Mouse (Mus musculus): Measurements from ENCODE around the gene Calm3. TPM values are rescaled to one million over a fixed set of nuclear protein-coding genes. Genes with fewer than 3 reads are reported as not detected.

Calm3 gene
- polyA plus RNA-seq, 1 experiment from 2014 or later: 296 TPM

GRCm38 (mm10) chr7:16876006-16876405 lies 47.9 kb downstream of the Calm3 start:
- peak overlapping the region; percentile 87 for H3K9ac ChIP-seq
- H3K4me1 ChIP-seq: peaks cover 36% of the 10 kb centered on the region
- no peak overlapping the region for H3K27ac ChIP-seq
- no peak for ATAC-seq
- H3K4me2 ChIP-seq: peak overlapping the region; percentile 92
- H3K36me3 ChIP-seq (ENCODE audit: poor library complexity, severe bottlenecking): peaks cover 12% of the 10 kb centered on the region
- no peaks in the 10 kb centered on the region for H3K27me3 ChIP-seq
- H3K9me3 ChIP-seq (replicated peaks): no peaks in the 10 kb centered on the region
- peak overlapping the region; percentile 73 for H3K4me3 ChIP-seq
- WGBS: 9% methylated on average over 11 of the region's 11 CpGs

GRCm38 (mm10) chr7:16875326-16875725 lies 48.6 kb downstream of the Calm3 start:
- Histone ChIP-seq H3K4me2 (peak overlapping the region; percentile 92), H3K9me3 (replicated peaks) (no peaks in the 10 kb centered on the region), H3K9ac (peak overlapping the region; percentile 87), H3K36me3 (ENCODE audit: poor library complexity, severe bottlenecking) (peaks cover 12% of the 10 kb centered on the region), H3K27me3 (no peaks in the 10 kb centered on the region), H3K4me1 (peaks cover 30% of the 10 kb centered on the region), H3K27ac (peak overlapping the region; percentile 75), H3K4me3 (peak overlapping the region; percentile 73)
- peak; percentile 54; the same call in 1 of the 2 replicates for ATAC-seq
- WGBS: under 1% methylated on average over 39 of the region's 42 CpGs

GRCm38 (mm10) chr7:16875310-16875325 lies 48.8 kb downstream of the Calm3 start, which contains the start of gene Dact3:
TSS of gene Dact3 (plus strand) at chr7:16875317.
- H3K4me2 ChIP-seq: peak within 1 kb of the TSS; percentile 92
- H3K4me1 ChIP-seq: peaks cover 28% of the 10 kb centered on the region
- ATAC-seq: no peak
- no peaks in the 10 kb centered on the region for H3K27me3 ChIP-seq
- H3K9ac ChIP-seq: peak within 1 kb of the TSS; percentile 87
- H3K36me3 ChIP-seq (ENCODE audit: poor library complexity, severe bottlenecking): peaks cover 12% of the 10 kb centered on the region
- H3K27ac ChIP-seq: peak within 1 kb of the TSS; percentile 79
- peak within 1 kb of the TSS; percentile 73 for H3K4me3 ChIP-seq
- H3K9me3 ChIP-seq (replicated peaks): no peaks in the 10 kb centered on the region
- 0% methylated on average over 1 of the region's 1 CpGs for WGBS

- H3K9ac ChIP-seq: peak overlapping the region; percentile 87; the same call in 1 of the 2 replicates
- ATAC-seq: peak; percentile 97
- H3K4me3 ChIP-seq: peak overlapping the region; percentile 73
- no peaks in the 10 kb centered on the region for H3K9me3 ChIP-seq (replicated peaks)
- peak overlapping the region; percentile 79 for H3K27ac ChIP-seq
- peaks cover 27% of the 10 kb centered on the region for H3K4me1 ChIP-seq
- H3K36me3 ChIP-seq (ENCODE audit: poor library complexity, severe bottlenecking): peaks cover 12% of the 10 kb centered on the region
- peak overlapping the region; percentile 92 for H3K4me2 ChIP-seq
- WGBS: under 1% methylated on average over 33 of the region's 33 CpGs
- H3K27me3 ChIP-seq: no peaks in the 10 kb centered on the region
Measured at GRCm38 (mm10) chr7:16874756-16875309, 49.1 kb downstream of the Calm3 start.

- 4% methylated on average over 17 of the region's 17 CpGs for WGBS
- Histone ChIP-seq H3K36me3 (ENCODE audit: poor library complexity, severe bottlenecking) (peaks cover 12% of the 10 kb centered on the region), H3K4me1 (peaks cover 27% of the 10 kb centered on the region), H3K9me3 (replicated peaks) (no peaks in the 10 kb centered on the region), H3K9ac (no peak overlapping the region), H3K27ac (peak overlapping the region; percentile 79), H3K27me3 (no peaks in the 10 kb centered on the region), H3K4me2 (peak overlapping the region; percentile 52), H3K4me3 (peak overlapping the region; percentile 30)
- no peak for ATAC-seq
Measured at GRCm38 (mm10) chr7:16874190-16874589, 49.7 kb downstream of the Calm3 start.

- no peaks in the 10 kb centered on the region for H3K27me3 ChIP-seq
- no peak for ATAC-seq
- H3K4me2 ChIP-seq: peak overlapping the region; percentile 52; the same call in 1 of the 2 replicates
- H3K9me3 ChIP-seq (replicated peaks): no peaks in the 10 kb centered on the region
- H3K27ac ChIP-seq: no peak overlapping the region
- 94% methylated on average over 4 of the region's 4 CpGs for WGBS
- H3K9ac ChIP-seq: no peak overlapping the region
- H3K4me1 ChIP-seq: peaks cover 27% of the 10 kb centered on the region
- H3K4me3 ChIP-seq: no peak overlapping the region
- H3K36me3 ChIP-seq (ENCODE audit: poor library complexity, severe bottlenecking): peaks cover 12% of the 10 kb centered on the region
Measured at GRCm38 (mm10) chr7:16873392-16873791, 50.5 kb downstream of the Calm3 start.

GRCm38 (mm10) chr7:16872478-16872877 lies 51.4 kb downstream of the Calm3 start:
- H3K4me3 ChIP-seq: no peak overlapping the region
- peaks cover 12% of the 10 kb centered on the region for H3K36me3 ChIP-seq (ENCODE audit: poor library complexity, severe bottlenecking)
- H3K27ac ChIP-seq: no peak overlapping the region
- 95% methylated on average over 9 of the region's 9 CpGs for WGBS
- no peaks in the 10 kb centered on the region for H3K27me3 ChIP-seq
- H3K4me2 ChIP-seq: no peak overlapping the region
- peaks cover 27% of the 10 kb centered on the region for H3K4me1 ChIP-seq
- no peak overlapping the region for H3K9ac ChIP-seq
- H3K9me3 ChIP-seq (replicated peaks): no peaks in the 10 kb centered on the region
- no peak for ATAC-seq

GRCm38 (mm10) chr7:16871600-16871999 lies 52.3 kb downstream of the Calm3 start:
- Histone ChIP-seq H3K4me1 (peaks cover 21% of the 10 kb centered on the region), H3K27me3 (no peaks in the 10 kb centered on the region), H3K9ac (no peak overlapping the region; the same call in 1 of the 2 replicates), H3K4me3 (no peak overlapping the region), H3K36me3 (ENCODE audit: poor library complexity, severe bottlenecking) (peaks cover 12% of the 10 kb centered on the region), H3K4me2 (no peak overlapping the region), H3K27ac (no peak overlapping the region), H3K9me3 (replicated peaks) (no peaks in the 10 kb centered on the region)
- ATAC-seq: no peak
- WGBS: 86% methylated on average over 10 of the region's 10 CpGs

GRCm38 (mm10) chr7:16869497-16869896 lies 54.4 kb downstream of the Calm3 start:
- Histone ChIP-seq H3K4me3 (peak overlapping the region; percentile 32), H3K4me2 (peak overlapping the region; percentile 56), H3K27ac (peak overlapping the region; percentile 69), H3K36me3 (ENCODE audit: poor library complexity, severe bottlenecking) (peaks cover 32% of the 10 kb centered on the region), H3K9ac (peak overlapping the region; percentile 58), H3K9me3 (replicated peaks) (no peaks in the 10 kb centered on the region), H3K27me3 (no peaks in the 10 kb centered on the region), H3K4me1 (0 out of 2 replicates have a peak, but pooled peaks cover 9% of the 10 kb centered on the region)
- peak; percentile 98 for ATAC-seq
- 8% methylated on average over 16 of the region's 16 CpGs for WGBS

- H3K9me3 ChIP-seq (replicated peaks): no peaks in the 10 kb centered on the region
- no peak overlapping the region for H3K4me3 ChIP-seq
- WGBS: 87% methylated on average over 3 of the region's 3 CpGs
- H3K4me2 ChIP-seq: no peak overlapping the region
- ATAC-seq: no peak
- no peak overlapping the region for H3K27ac ChIP-seq
- no peak overlapping the region for H3K9ac ChIP-seq
- H3K4me1 ChIP-seq: 0 out of 2 replicates have a peak, but pooled peaks cover 3% of the 10 kb centered on the region
- H3K27me3 ChIP-seq: no peaks in the 10 kb centered on the region
- H3K36me3 ChIP-seq (ENCODE audit: poor library complexity, severe bottlenecking): peaks cover 47% of the 10 kb centered on the region
Measured at GRCm38 (mm10) chr7:16867488-16867887, 56.4 kb downstream of the Calm3 start.

Other genes with a start within 250 kb of the Calm3 start
- not detected in 2 replicates for gene Ceacam15, start 248.4 kb downstream of the Calm3 start, polyA plus RNA-seq (2015; fragmentation: Nextera tagmentation; extraction: Ambion mirVana)
- gene Ceacam9, start 202.2 kb downstream of the Calm3 start, polyA plus RNA-seq (2015; fragmentation: Nextera tagmentation; extraction: Ambion mirVana): not detected in 2 replicates
- gene Ap2s1, start 185.7 kb downstream of the Calm3 start, polyA plus RNA-seq (2015; fragmentation: Nextera tagmentation; extraction: Ambion mirVana): 328 and 333 TPM in 2 replicates
- 16.0 and 17.1 TPM in 2 replicates for gene Slc1a5, start 142.8 kb downstream of the Calm3 start, polyA plus RNA-seq (2015; fragmentation: Nextera tagmentation; extraction: Ambion mirVana)
- gene Strn4, start 108.2 kb downstream of the Calm3 start, polyA plus RNA-seq (2015; fragmentation: Nextera tagmentation; extraction: Ambion mirVana): 147 and 164 TPM in 2 replicates
- gene Fkrp, start 107.4 kb downstream of the Calm3 start, polyA plus RNA-seq (2015; fragmentation: Nextera tagmentation; extraction: Ambion mirVana): 24.0 and 28.0 TPM in 2 replicates
- gene Prkd2, start 81.2 kb downstream of the Calm3 start, polyA plus RNA-seq (2015; fragmentation: Nextera tagmentation; extraction: Ambion mirVana): 7.7 and 8.3 TPM in 2 replicates
- 2.0 and 2.3 TPM in 2 replicates for gene Dact3, start 48.8 kb downstream of the Calm3 start, polyA plus RNA-seq (2015; fragmentation: Nextera tagmentation; extraction: Ambion mirVana)
- 9.2 and 18.2 TPM in 2 replicates for gene Gng8, start 32.3 kb downstream of the Calm3 start, polyA plus RNA-seq (2015; fragmentation: Nextera tagmentation; extraction: Ambion mirVana)
- gene Ptgir, start 17.6 kb downstream of the Calm3 start, polyA plus RNA-seq (2015; fragmentation: Nextera tagmentation; extraction: Ambion mirVana): 0.14 and 0.37 TPM in 2 replicates
- 59.5 and 78.0 TPM in 2 replicates for gene Pnmal2, start 20.6 kb upstream of the Calm3 start, polyA plus RNA-seq (2015; fragmentation: Nextera tagmentation; extraction: Ambion mirVana)
- gene Pnmal1, start 35.6 kb upstream of the Calm3 start, polyA plus RNA-seq (2015; fragmentation: Nextera tagmentation; extraction: Ambion mirVana): 37.0 and 40.8 TPM in 2 replicates
- 2.5 and 3.0 TPM in 2 replicates for gene Gm42372, start 59.0 kb upstream of the Calm3 start, polyA plus RNA-seq (2015; fragmentation: Nextera tagmentation; extraction: Ambion mirVana)
- gene Ccdc8, start 68.6 kb upstream of the Calm3 start, polyA plus RNA-seq (2015; fragmentation: Nextera tagmentation; extraction: Ambion mirVana): 6.0 and 8.6 TPM in 2 replicates
- gene Ppp5c, start 103.8 kb upstream of the Calm3 start, polyA plus RNA-seq (2015; fragmentation: Nextera tagmentation; extraction: Ambion mirVana): 103 and 113 TPM in 2 replicates
- gene Hif3a, start 138.3 kb upstream of the Calm3 start, polyA plus RNA-seq (2015; fragmentation: Nextera tagmentation; extraction: Ambion mirVana): 4.7 and 5.8 TPM in 2 replicates
- gene Psg16, start 149.9 kb upstream of the Calm3 start, polyA plus RNA-seq (2015; fragmentation: Nextera tagmentation; extraction: Ambion mirVana): 0.53 and 1.3 TPM in 2 replicates
- not detected in 2 replicates for gene Ceacam3, start 226.2 kb upstream of the Calm3 start, polyA plus RNA-seq (2015; fragmentation: Nextera tagmentation; extraction: Ambion mirVana)